Mouse (Mus musculus): ENCODE results near the gene Lrrc23.

DNA sequence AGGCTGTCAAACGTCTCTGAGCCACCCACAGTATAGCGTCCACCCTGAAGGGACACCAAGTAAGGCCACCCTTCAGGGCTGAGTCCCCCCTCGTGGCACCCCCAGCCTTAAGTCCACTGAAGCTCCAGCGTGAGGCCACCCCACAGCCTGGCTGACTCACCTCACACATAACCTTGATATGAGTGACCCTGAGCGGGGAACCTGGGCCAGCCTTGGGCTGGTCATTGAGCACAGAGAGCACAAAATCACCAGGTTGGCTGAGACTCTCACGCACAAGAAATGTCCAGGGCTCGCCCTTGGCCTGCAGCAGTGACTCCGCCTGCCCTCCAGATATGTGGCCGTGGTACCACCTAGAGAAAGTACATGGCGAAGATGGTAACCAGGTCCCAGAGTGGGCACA, 50.9 kb downstream of the Lrrc23 start:
- TF ChIP-seq POLR2A (IDR thresholded peaks at IDR 0.05; ENCODE audit: insufficient read depth, low read length) (no peak), EP300 (IDR thresholded peaks at IDR 0.05; ENCODE audit: insufficient read depth, low read depth, low read length) (no peak), CTCF (IDR thresholded peaks at IDR 0.05; ENCODE audit: low read depth, low read length) (no peak)
